Mouse (Mus musculus): Measurements from ENCODE around the gene Col15a1.

DNA sequence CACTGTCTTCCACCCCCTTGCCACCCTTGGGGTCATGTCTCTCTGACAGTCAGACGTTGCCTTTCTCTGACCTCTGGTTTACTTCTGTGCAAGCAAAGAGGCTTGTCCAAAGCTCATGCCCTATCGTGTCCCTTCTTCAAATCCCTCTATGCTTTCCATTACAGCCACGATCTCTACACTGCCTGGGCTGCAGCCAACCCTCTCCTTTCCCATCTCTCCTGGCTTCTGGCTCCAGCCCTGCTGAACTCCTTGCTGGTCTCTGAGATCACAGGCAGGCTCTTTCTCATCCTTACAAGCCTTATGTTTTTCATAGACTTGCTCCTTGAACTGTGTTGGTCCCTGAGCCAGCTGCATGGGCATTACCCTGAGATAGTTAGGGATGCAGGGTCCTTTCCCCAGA is 14.2 kb downstream of the Col15a1 start:
- TF ChIP-seq CTCF (IDR thresholded peaks at IDR 0.05; ENCODE audit: low read depth), result no peak
- no peak for TF ChIP-seq EP300 (IDR thresholded peaks at IDR 0.05; ENCODE audit: low read depth)
